Mouse (Mus musculus): ENCODE measurements at regions not wholly inside any gene's neighbourhood (a gene's known extent, or its start where the extent isn't known, plus 50 kb on each side); places are given as distances from the start of the nearest gene placed in this dataset.

DNA sequence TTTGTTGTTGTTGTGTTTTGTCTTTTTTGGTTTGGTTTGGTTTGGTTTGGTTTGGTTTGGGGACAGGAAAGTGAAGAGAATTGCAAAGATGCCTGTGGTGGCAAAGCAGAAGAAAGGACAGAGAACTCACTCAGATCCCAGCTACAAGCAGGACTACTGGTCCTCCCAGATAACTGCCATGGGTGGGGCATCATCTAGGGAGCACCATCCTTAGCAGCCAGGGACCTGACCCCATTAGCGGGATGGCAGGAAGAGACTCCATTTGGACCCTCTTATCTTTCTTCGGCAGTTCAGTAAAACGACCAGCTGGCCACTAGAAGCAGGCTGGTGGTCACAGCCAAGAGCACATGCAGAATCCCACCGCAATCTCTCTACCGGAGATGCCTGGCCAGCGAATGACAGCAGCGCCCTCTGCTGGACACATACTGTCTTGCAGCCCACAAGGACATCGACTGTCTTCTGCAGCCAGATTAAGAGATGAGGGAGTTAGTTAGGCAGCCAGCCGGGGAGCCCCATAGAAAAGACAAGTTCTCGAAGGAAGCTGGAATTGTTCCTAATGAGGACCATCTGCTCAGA, 119.8 kb downstream of the Gm9195 start:
- peak; percentile 81 for DNase-seq

DNA sequence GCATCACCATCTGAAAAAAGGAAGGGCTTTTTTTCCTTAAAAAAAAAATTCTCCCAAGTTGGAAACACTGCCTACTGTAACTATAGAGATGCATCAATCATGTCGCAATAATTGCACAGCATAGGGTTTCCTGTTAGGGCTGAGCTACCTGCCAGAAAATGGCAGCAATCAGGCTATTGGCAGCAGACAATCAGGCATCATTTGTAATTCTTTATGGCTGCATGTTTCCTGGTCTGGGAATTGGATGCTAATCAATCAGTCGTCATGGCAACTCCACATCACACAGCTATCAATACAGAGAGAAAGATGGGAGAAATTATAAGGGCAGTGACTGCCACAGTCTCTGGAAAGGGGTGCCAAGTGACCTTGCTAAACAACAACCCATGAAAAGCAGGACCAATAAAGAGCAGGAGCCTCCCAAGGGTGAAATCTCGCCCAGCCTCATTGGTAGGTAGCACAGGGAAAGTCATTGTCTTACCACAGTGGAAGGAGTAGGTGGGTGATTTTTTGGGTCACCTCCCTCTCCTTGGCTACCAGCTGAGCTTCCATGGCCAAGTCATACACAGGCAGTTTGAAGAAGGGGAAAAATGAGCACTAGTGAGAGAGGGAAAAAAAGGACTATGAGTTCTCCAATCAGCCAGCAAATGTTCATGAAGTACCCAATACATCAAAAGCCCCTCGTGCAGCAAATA, 130.7 kb downstream of the Gm9195 start:
- no peak for DNase-seq

DNA sequence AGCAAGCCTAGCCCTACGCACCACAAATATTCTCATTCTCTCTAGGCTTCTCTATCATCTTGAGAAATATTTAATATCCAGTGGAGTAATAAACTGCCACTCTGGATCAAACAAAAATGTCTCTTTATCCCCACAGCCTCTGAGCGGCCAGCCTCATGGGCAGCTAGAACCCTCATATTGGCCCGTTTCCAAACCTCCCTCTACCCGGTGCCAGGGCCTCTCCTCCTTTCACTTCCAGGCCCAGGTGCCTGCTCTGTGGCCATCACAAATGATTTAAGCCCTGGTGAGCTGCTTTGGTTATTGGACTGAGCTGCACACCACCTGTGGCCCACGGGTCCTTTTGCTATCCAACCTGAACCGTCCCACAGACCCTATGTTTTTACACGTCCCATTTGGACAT, 131.5 kb downstream of the Gm9195 start:
- no peak for DNase-seq

DNA sequence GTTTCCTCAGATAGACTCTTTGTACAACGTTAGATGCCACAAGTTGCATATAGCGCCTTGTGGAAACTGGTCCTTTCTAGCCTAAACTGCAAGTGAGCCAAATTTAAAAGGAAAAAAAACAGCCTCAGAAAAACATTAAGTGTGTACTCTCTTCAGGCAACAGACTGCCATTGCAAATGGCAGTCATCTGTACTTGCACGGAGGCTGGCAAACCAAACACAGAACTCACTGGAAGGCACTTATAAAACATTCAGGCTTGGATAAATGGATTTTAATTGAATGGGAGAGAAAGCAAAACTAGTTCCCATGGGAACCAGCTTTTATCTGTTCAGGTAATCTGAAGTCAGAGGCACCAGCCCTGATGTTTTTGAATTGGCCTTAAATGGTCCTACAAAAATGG, 133.7 kb downstream of the Gm9195 start:
- no peak for DNase-seq

DNA sequence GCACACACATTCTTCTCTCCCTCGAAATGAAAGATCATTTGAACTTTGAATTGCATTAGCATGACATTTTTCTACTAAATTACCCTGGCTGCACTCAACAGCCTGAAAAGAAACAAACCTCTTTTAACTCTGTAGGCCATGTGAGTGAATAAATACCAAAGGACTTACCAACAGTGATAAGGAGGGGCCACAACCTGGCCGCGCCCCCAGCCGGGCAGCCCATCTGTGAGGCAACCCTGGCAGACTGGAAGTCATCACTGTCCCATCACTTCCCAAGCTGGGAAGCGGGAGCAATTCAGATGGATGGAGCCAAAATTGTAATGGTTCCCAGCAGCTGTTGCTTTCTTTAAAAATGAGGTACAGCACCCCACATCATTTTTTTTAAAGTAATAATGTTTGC, 149.5 kb downstream of the Gm9195 start:
- DNase-seq = peak; percentile 25

DNA sequence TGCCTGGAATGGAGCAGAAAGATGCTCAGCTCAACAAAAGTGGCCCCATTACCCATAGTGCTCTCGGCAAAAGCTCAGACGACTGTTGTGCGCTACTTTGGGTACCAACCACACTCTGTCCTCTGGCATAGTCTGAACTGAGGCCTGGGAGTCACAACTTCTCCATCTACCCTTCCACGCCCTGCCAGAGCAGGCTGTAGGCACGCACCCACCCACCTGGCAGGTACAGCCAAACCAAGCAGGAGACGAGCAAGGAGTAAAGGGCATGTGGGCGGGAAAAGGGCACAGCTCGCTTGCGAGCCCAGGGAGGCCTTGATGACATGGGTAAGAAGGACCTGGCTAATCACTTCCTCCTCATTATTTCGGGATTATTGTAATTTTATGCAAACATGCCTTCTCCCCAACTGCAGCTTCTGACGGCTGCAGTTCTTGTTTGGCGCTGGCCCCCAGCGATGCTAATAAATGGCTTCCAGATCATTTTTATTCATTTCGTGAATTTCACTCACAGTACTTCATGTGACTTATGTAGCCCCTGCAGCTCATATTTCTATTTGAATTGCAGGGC, 150.0 kb downstream of the Gm9195 start:
- no peak for DNase-seq

DNA sequence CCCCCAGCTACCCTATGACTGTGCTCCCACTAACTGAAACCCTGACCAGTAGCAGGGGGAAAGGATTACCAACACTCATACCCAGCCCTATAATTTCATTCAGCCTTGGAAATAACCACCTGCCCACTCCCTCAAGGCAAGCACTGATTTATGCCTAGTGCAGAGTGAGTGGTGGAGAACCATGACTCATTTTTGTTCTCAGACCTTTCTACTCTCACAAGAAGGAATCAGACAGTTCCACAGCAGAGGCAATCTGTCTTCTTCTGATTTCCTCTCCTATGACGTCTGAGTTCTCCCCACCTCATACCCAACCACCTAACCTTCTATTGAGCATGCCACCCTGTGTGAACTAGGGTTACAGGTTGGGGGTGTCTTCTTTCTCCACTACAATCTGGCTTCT, 153.6 kb downstream of the Gm9195 start:
- DNase-seq = no peak

DNA sequence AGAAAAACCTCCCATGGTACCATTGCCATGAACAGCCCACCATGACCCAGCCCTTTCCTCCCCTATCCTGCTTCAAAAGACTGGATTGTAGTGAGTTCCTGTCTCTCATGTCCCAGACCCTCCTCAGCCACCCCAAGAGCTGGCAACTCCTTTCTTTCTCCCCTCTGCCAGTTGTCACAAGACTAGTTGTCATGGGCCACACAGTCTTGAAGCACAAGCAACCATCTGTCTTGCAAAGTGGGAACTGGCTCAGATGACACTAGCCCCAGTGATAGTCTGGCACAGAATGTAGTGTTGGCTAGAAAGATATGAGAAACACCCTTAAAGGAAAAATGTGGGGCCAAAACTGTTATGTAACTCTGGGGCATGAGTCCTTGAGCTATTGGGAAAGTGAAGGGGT, 187.8 kb downstream of the Gm9195 start:
- DNase-seq = peak; percentile 30

DNA sequence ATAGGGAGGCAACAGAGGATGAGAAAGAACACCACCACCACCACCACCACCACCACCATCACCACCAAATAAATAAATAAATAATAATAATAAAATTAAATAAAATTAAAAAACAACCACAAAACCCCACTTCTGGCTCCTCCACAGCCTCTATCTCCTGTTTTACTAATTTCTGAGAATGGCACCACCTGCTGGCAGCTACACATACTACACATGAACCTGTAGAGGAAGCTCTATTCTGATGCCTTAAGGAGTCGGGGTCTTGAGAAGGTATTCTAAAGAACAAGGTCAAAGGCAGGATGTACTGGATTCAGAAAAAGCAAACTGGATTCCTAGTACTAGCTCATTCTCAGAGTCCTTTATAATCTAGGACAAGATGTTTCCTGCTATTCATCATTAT, 191.6 kb downstream of the Gm9195 start:
- peak; percentile 59 for DNase-seq

DNA sequence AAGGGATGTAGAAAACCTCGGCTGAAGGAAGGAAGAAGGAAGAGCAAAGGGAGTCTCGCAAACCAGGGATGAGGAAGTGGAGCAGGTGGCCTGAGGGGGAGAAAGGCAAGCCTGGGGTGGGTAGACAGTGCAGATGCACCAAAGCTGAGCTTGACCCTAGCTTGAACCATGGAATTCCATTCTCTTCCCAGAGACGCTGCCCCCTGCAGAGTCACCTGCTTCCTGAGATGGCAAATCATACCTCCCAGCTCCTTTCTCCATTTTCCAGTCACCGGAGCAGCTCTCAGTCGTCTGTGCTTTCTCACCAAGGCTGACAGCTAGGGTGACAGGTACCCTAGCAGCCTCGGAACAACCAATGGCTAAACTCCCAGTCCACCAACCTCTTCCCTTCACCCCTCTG, 197.0 kb downstream of the Gm9195 start:
- DNase-seq = no peak

DNA sequence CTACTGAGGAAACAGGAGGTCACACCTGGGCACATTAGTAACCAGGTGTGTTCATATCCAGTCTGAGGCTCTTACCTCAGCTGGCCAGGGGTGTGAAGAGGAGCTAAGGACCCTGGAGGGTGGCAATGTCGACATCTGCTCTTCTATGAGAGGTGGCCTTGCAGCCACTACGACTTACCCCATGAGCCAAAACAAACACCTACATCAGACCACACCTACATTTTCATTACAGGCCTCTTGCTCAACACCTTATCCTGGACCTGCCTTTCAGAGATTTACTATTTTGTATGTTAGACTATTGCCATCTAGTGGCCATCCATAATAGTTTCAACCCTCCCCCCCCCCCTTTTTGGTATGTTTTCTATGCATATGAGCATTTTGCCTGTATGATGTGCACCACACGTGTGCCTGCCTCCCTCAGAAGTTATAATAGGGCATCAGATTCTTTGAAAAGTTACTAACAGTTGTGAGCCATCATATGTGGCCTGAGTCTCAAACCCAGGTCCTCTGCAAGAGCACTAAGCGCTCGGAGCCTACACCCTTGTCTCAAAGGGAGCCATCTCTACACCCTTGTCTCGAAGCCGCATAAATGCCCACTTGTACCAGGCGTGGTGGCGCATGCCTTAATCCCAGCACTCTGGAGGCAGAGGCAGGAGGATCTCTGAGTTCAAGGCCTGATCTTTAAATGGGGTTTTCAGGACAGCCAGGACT, 197.8 kb downstream of the Gm9195 start:
- peak; percentile 63 for DNase-seq

DNA sequence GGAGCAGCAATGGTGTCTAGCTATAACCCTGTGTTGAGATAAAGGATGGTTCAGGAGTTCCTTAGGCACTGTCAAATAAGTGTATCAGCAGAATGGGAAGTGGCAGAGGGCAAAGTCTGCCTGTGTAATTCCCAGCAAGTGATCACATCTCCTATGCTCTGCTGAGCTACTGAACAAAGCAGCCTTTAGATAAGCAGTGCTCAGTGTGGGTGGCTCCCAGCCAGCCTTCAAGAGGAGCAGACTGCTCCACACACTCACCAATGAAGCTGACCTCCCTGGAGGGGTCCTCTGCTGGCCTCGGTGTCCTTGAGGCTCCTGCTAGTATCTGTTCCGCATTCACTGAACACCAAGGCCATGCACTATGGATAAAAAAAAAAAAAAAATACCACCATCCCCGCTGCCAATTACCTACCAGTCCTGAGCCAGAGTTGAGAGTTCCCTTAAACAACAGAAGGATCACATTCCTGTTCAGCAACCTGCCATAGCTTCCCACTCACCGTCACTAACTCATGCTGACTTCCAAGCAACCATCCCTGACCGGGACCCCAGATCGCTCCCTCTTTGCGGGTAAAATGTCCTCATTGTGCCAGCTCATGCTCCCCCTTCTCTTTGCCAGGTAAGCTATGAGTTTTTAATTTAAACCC, 198.9 kb downstream of the Gm9195 start:
- peak; percentile 13 for DNase-seq

DNA sequence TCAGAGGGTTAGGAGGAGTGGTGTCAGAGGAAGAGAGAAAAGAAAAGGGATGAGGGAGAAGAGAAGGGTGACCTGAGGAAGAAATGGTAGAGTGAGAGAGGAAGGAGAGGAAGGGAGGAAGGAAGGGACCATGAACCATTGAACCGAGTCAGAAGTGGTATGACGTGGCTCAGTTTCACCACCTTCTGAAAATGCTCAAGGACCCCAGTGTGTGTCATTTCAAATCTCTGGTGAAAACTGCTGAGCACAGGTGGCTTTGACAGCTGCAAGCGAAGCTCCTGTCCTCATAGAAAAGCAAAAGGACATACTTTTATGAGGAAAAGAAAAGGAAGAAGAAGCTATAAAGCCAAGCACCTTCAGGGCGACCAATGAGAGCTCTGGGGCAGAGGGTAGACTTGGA, 214.3 kb downstream of the Gm9195 start:
- DNase-seq = no peak

DNA sequence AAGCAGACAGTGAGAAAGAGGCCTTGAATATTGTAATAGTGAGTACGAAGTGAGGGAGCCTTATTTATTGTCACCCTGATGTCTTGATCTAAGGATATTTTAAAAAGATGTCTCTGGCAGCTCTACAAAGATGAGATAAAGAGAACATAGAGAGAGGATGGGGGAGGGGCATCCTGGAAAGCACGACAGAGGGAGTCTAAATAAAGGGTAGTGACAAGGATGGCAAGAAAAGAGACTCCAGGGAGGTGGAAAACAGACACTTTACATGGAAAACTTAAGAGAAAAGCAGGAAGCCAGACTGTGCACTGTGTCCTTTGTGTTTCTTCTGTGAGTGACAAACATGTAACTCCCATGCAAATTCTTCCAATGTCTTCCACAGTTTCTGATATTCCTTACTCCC, 232.4 kb downstream of the Gm9195 start:
- no peak for DNase-seq

DNA sequence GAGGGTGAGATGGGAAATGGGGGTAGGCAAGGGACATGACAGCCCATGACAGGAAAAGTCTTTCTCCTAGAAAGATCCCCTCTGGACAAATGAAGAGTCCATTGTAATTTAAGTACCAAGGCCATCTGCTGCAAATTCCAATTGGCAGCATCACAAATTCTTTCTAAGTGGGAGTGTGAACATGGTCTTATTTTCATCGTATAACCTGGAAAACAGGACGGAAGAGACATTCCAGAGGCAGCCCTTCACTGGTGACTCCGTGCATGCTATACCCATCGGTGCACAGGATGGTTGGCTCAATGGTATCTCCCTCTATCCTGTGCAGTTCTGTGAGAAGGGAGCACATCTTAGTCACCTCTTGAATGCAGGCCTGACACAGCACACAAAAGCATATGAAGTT, 249.8 kb downstream of the Gm9195 start:
- no peak for DNase-seq

DNA sequence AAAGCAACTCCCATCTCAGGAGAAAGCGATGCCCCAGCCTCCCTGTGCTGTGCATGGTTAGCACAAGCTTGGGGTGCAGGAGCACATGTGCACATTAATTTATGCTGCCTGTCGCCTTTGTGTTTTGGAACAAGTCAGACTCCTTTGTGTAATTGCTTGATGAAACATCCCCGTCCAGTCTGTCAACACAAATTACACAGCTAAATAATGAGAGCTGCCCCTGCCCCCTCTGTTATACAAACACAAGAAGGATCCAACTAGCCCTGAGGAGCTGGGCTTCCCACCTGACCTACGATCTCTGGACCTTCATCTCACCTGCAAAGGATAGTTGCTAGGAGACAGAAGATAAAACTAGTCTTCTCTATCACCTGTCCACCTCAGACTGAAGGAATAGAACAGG, 251.4 kb downstream of the Gm9195 start:
- DNase-seq = no peak

DNA sequence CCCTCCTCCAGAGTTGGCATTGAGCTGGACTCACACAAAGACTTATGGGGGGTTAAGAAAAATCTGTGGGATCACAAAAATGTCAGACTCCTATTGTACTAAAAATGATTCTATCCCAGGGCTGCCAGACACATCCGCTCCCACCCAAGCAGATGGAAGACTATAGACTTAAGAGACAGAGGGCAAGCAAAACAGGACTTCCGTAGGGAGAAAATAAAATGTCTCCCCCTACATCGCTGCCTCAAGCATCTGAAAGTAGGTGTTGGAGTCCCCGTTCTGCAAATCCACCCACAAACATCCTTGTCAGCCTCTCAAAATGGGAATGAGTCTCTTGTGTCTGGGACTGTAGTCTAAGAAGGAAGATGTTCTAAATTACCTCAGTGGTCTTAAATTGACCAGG, 253.3 kb downstream of the Gm9195 start:
- DNase-seq = no peak

DNA sequence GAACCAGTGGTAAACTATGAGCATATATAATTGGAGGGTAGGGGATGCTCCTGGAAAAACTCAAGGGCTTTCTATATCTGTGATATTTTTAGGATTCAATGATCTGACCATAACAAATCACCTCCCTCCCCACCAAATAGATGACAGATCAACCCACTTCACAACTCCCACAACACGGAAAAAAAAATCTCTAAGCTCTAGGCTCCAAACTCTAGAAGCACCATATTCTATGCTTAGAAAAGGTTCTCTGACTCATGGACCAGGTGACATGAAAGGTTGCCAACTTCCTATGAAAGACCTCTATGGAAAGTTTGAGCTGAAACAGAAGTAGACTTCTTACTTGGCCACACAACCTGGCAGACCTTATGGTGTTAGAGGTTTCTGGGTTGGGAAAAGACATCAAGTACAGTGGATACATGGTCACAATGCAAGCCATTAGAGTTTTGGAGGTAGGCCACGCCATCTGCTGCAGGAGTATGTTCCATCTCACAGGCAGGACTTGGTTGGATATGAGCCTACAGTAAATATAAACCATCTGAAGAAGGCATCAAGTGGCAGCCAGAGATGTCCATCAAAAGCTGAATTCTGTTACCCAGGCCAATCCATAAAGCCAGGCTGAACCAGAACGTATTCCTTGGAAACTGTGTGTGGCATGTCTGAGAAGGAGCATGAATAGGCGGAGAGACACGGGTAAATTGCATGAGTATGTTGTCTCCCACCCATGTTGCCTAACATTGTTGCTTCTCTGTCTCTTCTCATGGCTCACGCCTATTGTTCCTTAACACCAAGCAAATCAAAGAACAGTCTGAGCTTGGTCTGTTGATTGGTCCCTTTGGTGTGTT, 257.2 kb downstream of the Gm9195 start:
- DNase-seq = no peak

DNA sequence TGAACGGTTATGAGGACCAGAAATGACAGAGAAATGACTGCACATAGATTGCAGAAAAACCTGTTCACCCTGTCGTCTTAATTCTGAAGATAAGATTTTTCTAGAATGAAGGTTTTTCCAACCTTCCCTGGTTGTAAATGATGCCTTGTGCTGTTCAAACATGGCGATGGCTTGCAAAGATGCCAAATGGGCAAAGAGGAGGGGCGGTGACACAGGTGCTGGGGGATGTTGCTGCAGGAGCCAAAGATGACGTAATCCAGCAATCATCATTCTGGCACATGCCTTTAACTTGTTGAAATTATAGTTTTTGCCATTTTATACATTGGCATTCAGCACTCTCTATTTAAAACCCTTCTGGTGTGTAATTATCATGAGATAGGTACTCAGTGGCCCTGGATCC, 263.8 kb downstream of the Gm9195 start:
- no peak for DNase-seq

DNA sequence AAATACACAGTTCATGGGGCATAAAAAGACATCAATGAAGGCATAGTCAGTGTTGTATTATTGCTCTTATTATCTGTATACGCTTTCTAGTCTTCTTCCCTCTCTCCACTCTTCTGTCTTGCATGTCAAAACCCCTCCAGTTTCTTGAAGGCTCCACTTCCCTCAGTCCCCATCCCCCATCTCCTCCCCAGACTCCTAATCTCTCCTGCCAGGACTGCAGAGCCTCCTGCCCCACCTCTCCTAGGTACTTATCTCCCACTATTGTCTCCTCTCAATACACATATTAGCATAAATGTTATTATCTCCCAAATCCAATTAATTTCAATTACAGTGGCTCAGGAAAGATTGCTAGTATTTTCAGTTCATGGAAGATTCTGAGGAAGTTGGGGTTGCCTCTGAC, 264.2 kb downstream of the Gm9195 start:
- DNase-seq = no peak

DNA sequence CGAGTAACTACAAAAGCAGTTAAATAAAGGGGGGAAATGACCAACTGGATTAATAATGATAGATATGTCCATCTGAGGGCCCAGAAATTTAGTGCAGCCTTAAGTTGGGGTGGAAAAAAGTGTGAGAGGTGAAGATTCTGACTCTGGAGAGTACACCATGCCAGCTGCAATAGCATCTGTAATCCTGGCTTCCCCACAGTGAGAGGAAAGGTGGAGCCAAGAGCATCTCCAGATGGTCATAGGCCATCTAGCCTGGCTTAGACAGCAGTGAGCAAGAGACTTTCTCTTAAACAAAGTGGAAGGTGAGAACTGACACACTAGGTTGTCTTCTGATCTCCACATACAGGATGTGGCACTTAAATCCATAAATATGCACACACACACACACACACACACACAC, 264.7 kb downstream of the Gm9195 start:
- no peak for DNase-seq

DNA sequence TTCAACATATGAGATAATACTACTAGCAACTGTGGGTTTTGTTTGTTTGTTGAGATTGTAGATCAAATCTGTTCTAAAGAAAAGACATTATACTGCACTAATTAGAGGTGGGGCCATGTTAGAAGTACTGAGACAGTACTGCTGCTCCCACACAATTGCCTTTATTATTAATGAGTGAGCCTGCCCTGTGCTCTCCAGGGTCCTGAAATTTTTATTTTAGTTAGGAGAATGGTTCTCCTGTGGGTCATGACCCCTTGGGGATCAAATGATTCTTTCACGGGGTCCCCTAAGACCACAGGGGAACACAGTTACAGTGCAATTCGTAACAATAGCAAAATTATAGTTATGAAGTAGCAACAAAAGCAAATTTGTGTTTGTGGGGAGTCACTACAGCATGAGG, 268.8 kb downstream of the Gm9195 start:
- no peak for DNase-seq

DNA sequence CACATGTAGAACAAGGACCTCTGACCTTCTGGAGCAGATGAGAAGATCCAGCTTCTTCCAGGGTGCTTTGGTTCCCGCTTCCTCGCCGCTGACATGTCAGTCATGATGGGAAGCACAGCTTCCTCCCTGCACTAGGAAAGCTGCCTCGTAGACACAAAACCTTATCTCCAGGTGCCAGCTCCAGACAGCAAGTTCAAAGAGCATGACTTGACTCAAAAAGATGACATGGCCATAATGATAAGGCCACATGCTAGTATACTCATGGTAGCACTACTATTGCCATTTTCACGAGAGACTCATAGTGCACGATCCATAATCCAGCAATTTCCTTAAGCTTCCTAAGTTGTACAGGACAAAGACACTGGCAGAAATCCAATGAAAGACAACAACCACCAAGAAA, 272.1 kb downstream of the Gm9195 start:
- DNase-seq = no peak

All from lung, postnatal 10 days (tissue).